Mouse (Mus musculus): ENCODE measurements at regions not wholly inside any gene's neighbourhood (a gene's known extent, or its start where the extent isn't known, plus 50 kb on each side); places are given as distances from the start of the nearest gene placed in this dataset.
A peak's percentile ranks its signal among the peaks of the same experiment; 100 is the strongest.

DNA sequence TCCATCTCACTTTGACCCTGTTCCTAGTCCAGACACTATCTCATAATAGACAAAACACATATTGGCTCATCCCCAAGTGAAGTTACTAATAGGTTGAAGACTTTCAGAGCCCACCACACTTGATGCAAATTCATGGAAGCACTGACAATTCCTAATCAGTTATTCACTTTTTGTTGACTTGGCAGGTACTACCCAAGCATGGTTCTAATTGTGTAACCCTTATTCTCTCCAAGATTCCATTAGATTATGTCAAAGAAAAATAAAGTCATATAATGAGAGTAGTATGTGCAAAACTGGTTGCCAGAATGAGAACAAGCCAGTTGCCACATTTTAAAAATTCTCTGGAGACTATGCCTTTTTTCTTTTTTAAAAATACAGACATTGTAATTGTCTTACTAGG lies 426.7 kb upstream of the Pik3r1 start:
- Histone ChIP-seq H3K9ac (replicated peaks; ENCODE audit: low read length, poor library complexity, severe bottlenecking) (no peak overlapping the region), H3K4me2 (ENCODE audit: low read depth, low read length, poor library complexity, severe bottlenecking) (no peak overlapping the region), H3K36me3 (ENCODE audit: insufficient read depth, low read length) (no peaks in the 10 kb centered on the region), H3K4me3 (ENCODE audit: low read depth, low read length) (no peak overlapping the region), H3K27ac (ENCODE audit: low read depth, low read length) (no peak overlapping the region), H3K27me3 (ENCODE audit: insufficient read depth, low read length) (no peaks in the 10 kb centered on the region), H3K9me3 (ENCODE audit: low read length) (no peaks in the 10 kb centered on the region), H3K4me1 (ENCODE audit: insufficient read depth, low read length) (no peaks in the 10 kb centered on the region)
- no peak for ATAC-seq (ENCODE audit: low FRiP score)
- DNase-seq (ENCODE audit: low spot score) = no peak
- TF ChIP-seq CTCF (IDR thresholded peaks at IDR 0.05) = no peak

DNA sequence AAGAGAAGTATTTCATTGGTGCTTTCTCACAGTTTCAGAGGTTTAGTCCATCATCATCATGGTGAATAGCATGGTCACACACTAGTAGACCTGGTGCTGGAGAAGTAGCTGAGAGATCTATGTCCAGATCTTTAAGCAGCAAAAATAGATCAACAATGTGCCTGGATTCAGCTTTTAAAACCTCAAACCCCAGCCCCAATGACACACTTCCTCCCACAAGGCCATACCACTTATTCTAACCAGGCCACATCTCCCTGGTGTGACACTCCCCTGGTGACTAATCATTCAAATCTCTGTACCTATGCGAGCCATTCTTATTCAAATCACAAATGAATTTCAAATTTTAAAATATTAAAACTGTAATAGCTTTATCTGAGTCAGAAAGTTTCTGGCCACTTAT lies 434.3 kb upstream of the Pik3r1 start:
- ATAC-seq (ENCODE audit: low FRiP score) (no peak), DNase-seq (ENCODE audit: low spot score) (no peak)
- Histone ChIP-seq H3K9me3 (ENCODE audit: low read length) (no peaks in the 10 kb centered on the region), H3K36me3 (ENCODE audit: insufficient read depth, low read length) (no peaks in the 10 kb centered on the region), H3K9ac (replicated peaks; ENCODE audit: low read length, poor library complexity, severe bottlenecking) (no peak overlapping the region), H3K27ac (ENCODE audit: low read depth, low read length) (no peak overlapping the region), H3K4me1 (ENCODE audit: insufficient read depth, low read length) (no peaks in the 10 kb centered on the region), H3K4me3 (ENCODE audit: low read depth, low read length) (no peak overlapping the region), H3K4me2 (ENCODE audit: low read depth, low read length, poor library complexity, severe bottlenecking) (no peak overlapping the region), H3K27me3 (ENCODE audit: insufficient read depth, low read length) (no peaks in the 10 kb centered on the region)
- WGBS = 94% methylated on average over 1 of the region's 1 CpGs
- no peak for TF ChIP-seq CTCF (IDR thresholded peaks at IDR 0.05)

DNA sequence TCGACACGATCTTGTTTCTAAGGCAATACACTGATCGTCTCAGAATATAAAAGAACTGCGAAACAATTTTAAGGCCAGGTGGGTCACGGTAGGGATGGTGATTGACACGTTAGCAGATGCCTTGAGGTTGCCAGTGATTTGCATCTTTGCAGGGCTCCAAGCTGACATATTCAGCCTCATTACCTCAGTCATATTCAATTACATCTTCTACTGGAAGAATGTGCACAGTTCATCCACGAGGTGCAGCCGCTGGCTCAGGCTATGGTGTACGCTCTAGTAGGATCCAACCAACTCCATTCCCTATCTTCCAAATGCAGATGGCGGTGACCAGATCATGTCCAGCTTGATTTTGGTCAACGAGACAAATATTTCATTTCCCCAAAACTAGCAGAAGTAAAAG lies 450.5 kb upstream of the Pik3r1 start:
- Histone ChIP-seq H3K27me3 (ENCODE audit: insufficient read depth, low read length) (no peaks in the 10 kb centered on the region), H3K4me3 (ENCODE audit: low read depth, low read length) (no peak overlapping the region), H3K4me2 (ENCODE audit: low read depth, low read length, poor library complexity, severe bottlenecking) (no peak overlapping the region), H3K4me1 (ENCODE audit: insufficient read depth, low read length) (no peaks in the 10 kb centered on the region), H3K9me3 (ENCODE audit: low read length) (no peaks in the 10 kb centered on the region), H3K36me3 (ENCODE audit: insufficient read depth, low read length) (no peaks in the 10 kb centered on the region), H3K27ac (ENCODE audit: low read depth, low read length) (no peak overlapping the region), H3K9ac (replicated peaks; ENCODE audit: low read length, poor library complexity, severe bottlenecking) (no peak overlapping the region)
- no peak for ATAC-seq (ENCODE audit: low FRiP score)
- WGBS = 84% methylated on average over 11 of the region's 11 CpGs
- no peak for TF ChIP-seq CTCF (IDR thresholded peaks at IDR 0.05)
- peak; percentile 60 for DNase-seq (ENCODE audit: low spot score)

DNA sequence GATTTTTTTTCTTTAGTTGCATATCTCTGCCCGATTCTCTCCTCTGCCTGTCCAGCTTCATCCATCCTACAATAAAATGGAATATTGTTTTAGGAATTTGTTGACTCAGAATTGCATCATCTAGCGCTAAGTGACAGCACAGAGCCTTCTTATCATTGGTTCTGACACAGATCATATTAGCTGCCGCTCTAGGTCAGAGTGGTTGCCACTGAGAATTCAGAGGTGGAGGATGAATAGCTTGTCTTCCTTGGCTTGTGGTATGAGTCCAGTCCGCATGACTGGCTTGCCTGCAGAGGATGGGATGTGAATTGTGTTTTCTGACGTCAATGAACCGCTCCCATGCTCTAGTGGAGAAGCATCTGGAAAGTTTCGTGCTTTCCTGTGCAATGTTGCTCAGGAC lies 462.3 kb upstream of the Cd180 start:
- DNase-seq (ENCODE audit: low spot score) (no peak), ATAC-seq (ENCODE audit: low FRiP score) (no peak)
- 87% methylated on average over 7 of the region's 7 CpGs for WGBS
- H3K27me3 ChIP-seq (ENCODE audit: insufficient read depth, low read length) = no peaks in the 10 kb centered on the region
- H3K36me3 ChIP-seq (ENCODE audit: insufficient read depth, low read length) = no peaks in the 10 kb centered on the region
- no peaks in the 10 kb centered on the region for H3K4me1 ChIP-seq (ENCODE audit: insufficient read depth, low read length)
- H3K9ac ChIP-seq (replicated peaks; ENCODE audit: low read length, poor library complexity, severe bottlenecking) = no peak overlapping the region
- H3K27ac ChIP-seq (ENCODE audit: low read depth, low read length) = no peak overlapping the region
- no peak overlapping the region for H3K4me2 ChIP-seq (ENCODE audit: low read depth, low read length, poor library complexity, severe bottlenecking)
- H3K4me3 ChIP-seq (ENCODE audit: low read depth, low read length) = no peak overlapping the region
- H3K9me3 ChIP-seq (ENCODE audit: low read length) = no peaks in the 10 kb centered on the region
- TF ChIP-seq CTCF (IDR thresholded peaks at IDR 0.05) = no peak

DNA sequence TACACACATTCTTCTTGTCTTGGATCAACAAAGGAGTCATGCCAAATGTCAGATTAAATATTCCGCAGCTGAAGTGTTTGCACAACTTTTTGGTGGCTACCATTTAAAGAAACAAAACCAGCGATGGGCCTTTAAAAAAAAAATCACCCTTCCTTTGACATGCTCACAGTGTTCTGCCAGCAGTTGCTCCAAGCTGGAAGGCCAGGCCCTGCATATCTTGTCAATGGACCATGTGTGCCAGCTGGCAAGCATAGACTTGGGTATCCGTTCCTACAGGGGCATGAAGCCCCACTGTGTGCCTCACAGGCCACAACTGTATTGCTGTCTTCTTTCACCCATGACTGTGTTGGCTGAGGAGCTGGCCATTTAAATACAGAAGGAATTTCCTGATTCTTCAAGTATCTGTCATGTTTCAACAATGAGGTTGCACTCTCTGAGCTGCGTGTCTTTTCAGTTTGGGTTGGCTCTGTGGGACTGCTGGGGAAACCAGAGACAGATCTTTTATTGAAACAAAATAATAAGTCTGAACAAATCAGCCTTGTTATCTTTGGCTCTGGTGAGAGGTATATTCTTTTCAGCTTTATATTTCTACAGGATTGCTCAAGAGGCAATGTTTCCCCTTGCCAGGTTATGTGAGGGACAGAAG lies 460.9 kb upstream of the Cd180 start:
- no peak overlapping the region for H3K4me2 ChIP-seq (ENCODE audit: low read depth, low read length, poor library complexity, severe bottlenecking)
- H3K36me3 ChIP-seq (ENCODE audit: insufficient read depth, low read length) = no peaks in the 10 kb centered on the region
- no peaks in the 10 kb centered on the region for H3K27me3 ChIP-seq (ENCODE audit: insufficient read depth, low read length)
- 69% methylated on average over 4 of the region's 4 CpGs for WGBS
- ATAC-seq (ENCODE audit: low FRiP score) (peak; percentile 34; the same call in 1 of the 2 replicates), DNase-seq (ENCODE audit: low spot score) (peak; percentile 78)
- no peaks in the 10 kb centered on the region for H3K9me3 ChIP-seq (ENCODE audit: low read length)
- H3K27ac ChIP-seq (ENCODE audit: low read depth, low read length) = no peak overlapping the region
- TF ChIP-seq CTCF (IDR thresholded peaks at IDR 0.05) = no peak
- no peak overlapping the region for H3K4me3 ChIP-seq (ENCODE audit: low read depth, low read length)
- H3K4me1 ChIP-seq (ENCODE audit: insufficient read depth, low read length) = no peaks in the 10 kb centered on the region
- no peak overlapping the region for H3K9ac ChIP-seq (replicated peaks; ENCODE audit: low read length, poor library complexity, severe bottlenecking)

DNA sequence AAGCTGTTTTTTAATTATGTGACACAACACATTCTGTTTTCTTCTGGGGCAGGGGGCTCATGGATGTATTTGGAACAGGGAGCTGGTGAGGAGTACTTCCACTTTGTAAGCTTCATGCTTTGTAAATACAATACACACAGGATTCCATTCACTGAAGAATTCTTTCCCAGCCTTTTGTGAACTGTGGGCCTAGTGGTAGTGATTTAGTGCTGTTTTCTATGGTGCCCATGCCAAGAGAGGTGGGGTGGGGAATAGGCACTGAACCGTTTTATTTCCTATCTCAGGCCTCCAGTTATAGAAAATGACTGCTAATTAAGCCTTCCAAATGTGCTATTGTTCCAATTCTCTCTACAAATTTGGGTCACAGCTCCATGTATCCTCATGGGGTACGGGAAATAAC lies 442.5 kb upstream of the Cd180 start:
- no peak overlapping the region for H3K27ac ChIP-seq (ENCODE audit: low read depth, low read length)
- no peaks in the 10 kb centered on the region for H3K9me3 ChIP-seq (ENCODE audit: low read length)
- no peak overlapping the region for H3K9ac ChIP-seq (replicated peaks; ENCODE audit: low read length, poor library complexity, severe bottlenecking)
- no peaks in the 10 kb centered on the region for H3K4me1 ChIP-seq (ENCODE audit: insufficient read depth, low read length)
- 76% methylated on average over 2 of the region's 2 CpGs for WGBS
- H3K36me3 ChIP-seq (ENCODE audit: insufficient read depth, low read length) = no peaks in the 10 kb centered on the region
- no peaks in the 10 kb centered on the region for H3K27me3 ChIP-seq (ENCODE audit: insufficient read depth, low read length)
- ATAC-seq (ENCODE audit: low FRiP score) = no peak
- no peak for DNase-seq (ENCODE audit: low spot score)
- no peak for TF ChIP-seq CTCF (IDR thresholded peaks at IDR 0.05)
- H3K4me2 ChIP-seq (ENCODE audit: low read depth, low read length, poor library complexity, severe bottlenecking) = no peak overlapping the region
- H3K4me3 ChIP-seq (ENCODE audit: low read depth, low read length) = no peak overlapping the region
